Mouse (Mus musculus): ENCODE measurements at regions not wholly inside any gene's neighbourhood (a gene's known extent, or its start where the extent isn't known, plus 50 kb on each side); places are given as distances from the start of the nearest gene placed in this dataset.

GRCm38 (mm10) chr1:194226550-194227160, 391.4 kb upstream of the Plxna2 start:
- POLR2A ChIA-PET: interaction anchor here in 1 of 4 experiments (0.6 kb wide), 1 partner anchor 549 kb away, joined by 3 read pairs; no protein-coding TSS in a partner anchor

DNA sequence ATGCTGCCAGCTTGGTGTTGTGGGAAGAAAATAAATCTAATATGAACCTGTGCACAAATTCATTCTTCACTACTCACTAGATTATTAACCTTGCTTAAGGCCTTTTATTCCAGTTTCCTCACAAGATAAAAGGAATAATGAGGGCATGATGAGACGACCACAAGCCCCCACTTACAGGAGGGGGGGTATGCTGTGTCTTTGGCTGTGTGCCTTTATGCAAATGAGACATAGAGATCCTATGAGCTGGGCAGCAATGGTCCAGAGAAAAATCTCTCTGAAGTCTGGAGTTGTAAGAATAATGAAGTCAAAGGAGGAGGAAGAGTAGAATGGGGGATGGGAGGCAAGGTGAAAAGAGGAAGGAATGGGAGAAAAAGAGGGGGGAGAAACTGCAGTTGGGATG, 392.2 kb upstream of the Plxna2 start:
- CTCF ChIA-PET: no interaction called here
- POLR2A ChIA-PET: interaction anchor here in 1 of 4 experiments (0.6 kb wide), 1 partner anchor 550 kb away, joined by 3 read pairs; no protein-coding TSS in a partner anchor

More at GRCm38 (mm10) chr1:194226550-194227160, 391.4 kb upstream of the Plxna2 start:
- CTCF ChIA-PET: no interaction called here

DNA sequence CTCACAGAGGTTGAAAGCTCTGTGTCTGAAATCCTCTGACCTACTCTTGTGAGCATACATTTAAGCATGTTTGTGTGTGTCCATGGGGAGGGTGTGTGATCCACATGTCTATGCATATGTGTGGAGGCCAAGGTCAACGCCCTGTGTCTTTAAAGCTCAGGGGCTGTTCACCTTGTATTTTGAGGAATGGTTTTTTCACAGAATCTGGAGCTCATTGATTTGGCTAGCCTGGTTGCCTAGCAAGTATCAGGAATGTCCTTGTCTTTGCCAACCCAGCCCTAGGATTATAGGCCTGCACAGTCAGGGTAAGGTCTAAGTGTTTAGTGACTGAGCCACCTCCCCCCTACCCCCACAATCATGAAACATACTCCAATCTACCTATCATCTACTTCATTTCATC, 394.0 kb upstream of the Plxna2 start:
- CTCF ChIA-PET: interaction anchor here in 2 of 4 experiments (0.6 to 0.7 kb wide), 4 partner anchors 190 to 634 kb away, joined by 4 to 8 read pairs (median 6); no protein-coding TSS in a partner anchor

DNA sequence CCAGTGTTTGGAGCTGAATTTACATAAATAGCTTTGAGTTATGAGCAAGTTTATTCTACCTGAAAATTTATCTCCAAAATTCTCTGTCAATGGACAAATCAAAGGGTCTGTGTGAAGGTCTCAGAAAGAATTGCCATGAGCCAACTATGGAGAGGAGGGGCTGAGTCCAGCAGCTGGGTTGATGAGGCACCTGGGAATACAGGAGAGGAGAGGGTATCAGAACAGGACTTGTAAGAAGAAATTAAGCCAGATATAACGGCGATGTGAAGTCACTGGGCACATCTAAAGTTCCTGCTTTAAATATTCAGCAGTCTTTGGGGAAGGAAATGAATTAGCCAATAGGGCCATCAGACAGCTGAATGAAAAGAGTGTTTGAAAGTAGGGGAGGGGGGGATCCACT, 394.4 kb upstream of the Plxna2 start:
- POLR2A ChIA-PET: no interaction called here
- CTCF ChIA-PET: interaction anchor here (0.6 to 1.8 kb wide), 14 partner anchors 10 to 837 kb away, joined by 3 to 8 read pairs (median 4); no protein-coding TSS in a partner anchor

More for the DNA sequence above, 394.0 kb upstream of the Plxna2 start:
- POLR2A ChIA-PET: no interaction called here

- POLR2A ChIA-PET: no interaction called here
Measured at GRCm38 (mm10) chr1:194223015-194223414, 395.0 kb upstream of the Plxna2 start.

DNA sequence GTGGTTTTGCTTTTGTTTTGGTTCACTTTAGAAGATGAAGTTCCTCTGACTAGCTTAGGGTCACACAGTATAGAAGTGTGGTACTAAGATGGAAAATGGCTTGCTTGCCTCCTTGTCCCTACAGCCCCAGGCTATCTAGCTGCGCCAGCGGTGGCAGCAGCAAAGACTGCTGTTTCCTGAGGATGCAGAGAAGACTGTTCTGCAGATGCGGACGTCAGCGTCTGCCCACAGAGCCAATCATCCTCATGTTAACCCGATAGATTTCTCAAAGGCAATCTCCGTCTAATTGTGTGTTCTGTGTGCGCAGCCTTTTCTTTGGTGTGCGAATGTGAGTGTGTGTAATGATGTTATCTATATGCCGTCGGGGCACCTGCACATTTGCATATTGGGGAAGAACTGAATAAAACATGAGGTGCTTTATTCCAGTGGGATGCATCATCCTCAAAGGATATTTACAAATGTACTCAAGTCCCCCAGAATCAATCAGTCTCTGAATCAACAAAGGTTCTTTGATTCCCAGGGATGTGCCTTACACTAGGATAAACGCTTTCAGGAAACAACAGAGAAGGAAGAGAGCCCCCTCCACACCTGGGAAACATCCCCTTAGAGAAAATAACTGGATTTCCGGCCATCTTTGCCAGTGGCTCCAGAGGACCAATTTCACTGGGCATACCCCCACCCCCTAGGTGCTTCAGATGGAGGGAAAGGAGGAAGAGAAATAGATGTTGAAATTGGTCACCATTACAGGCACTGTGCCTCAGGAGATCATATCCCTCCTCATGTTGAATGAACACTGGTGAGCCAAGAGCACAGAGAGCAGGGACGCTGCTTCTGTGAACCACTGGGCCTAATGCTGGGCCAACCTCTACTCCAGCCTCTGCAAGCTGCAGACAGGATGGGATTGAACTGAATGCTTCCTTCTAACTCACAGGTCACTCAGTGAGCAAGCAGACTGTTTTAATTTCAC, 409.7 kb upstream of the Plxna2 start:
- CTCF ChIA-PET: no interaction called here
- POLR2A ChIA-PET: no interaction called here

More at GRCm38 (mm10) chr1:194223015-194223414, 395.0 kb upstream of the Plxna2 start:
- CTCF ChIA-PET: interaction anchor here (0.6 to 1.8 kb wide), 14 partner anchors 9 to 837 kb away, joined by 3 to 7 read pairs (median 3); no protein-coding TSS in a partner anchor

- ChIA-PET CTCF (interaction anchor here in 1 of 4 experiments (0.6 kb wide), 1 partner anchor 456 kb away, joined by 12 read pairs; no protein-coding TSS in a partner anchor), POLR2A (interaction anchor here in 1 of 4 experiments (0.5 kb wide), 1 partner anchor 814 kb away, joined by 4 read pairs; no protein-coding TSS in a partner anchor)
Measured at GRCm38 (mm10) chr1:194197516-194197915, 420.5 kb upstream of the Plxna2 start.

DNA sequence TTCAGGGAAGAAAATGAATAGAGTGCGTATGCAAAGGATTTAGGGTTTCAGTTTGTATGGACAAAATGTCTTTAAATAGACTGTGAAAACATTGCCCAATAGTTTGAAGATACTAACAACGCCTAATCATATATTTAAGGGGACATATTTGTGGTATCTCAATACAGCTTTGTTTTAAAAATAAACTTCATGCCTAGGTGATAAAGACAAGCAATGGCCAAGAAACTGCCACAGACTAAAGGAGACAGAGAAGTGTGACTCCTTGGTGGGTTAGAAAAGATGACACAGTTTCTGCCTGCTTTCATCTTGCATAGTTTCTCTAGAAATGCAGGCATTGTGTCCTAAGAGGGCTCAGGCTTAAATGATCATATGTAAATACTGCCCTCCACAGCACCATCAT, 435.7 kb upstream of the Plxna2 start:
- POLR2A ChIA-PET: no interaction called here
- CTCF ChIA-PET: no interaction called here

- ChIA-PET POLR2A (no interaction called here), CTCF (no interaction called here)
Measured at GRCm38 (mm10) chr1:194161469-194161868, 456.5 kb upstream of the Plxna2 start.

DNA sequence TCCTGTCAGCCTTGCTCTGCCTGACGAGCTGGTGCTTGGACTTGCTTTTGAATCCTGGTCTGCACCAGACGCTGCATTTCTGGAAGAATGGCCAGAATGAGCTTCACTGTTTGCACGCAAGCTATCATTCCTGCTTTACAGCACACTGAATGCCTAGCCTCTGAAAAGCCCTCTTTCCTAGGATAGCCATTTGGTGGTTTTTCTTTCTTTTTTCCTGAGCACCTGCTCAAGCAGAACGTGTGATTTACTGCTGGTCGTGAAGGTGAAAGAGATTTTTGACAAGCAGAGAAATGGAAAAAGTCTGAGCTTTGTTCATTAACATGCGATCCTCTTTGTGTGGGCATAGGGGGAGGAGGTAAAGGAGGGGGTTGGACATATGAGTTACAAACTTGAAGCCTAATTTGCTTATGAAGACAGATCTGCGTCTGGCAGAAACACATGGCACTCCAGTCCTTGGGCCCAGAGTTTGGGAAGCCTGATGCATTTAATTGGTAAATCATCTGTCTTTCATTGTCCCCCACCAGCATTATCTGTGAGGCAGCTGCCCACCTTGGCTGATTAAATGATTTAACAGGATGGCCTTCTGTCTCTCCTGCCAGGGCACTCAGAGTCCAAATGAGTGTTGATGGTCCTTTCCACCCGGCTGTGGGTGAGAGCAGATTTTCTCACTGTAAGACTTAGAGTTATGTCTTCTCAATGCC, 457.1 kb upstream of the Plxna2 start:
- ChIA-PET CTCF (no interaction called here), POLR2A (no interaction called here)

DNA sequence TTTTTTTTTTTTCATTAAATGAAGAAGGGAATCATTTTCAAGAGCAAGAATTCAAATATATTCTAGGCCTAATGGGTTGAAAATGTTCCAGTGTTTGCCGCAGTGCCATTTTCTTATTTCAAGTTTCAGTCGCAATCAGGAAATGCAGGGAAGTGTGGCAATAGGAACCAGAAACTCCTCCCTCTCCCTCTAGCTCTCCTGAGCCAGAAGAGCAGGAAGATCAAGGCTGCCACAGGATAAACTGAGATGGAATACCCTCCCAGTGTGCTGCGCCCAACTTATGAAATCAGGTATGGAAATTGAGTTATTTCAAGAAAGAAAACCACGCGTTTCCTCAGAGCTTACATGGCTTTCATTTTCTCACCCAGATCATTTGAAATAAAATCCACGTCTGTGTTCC, 460.8 kb upstream of the Plxna2 start:
- CTCF ChIA-PET: interaction anchor here in 1 of 4 experiments (0.5 kb wide), 1 partner anchor 48 kb away, joined by 3 read pairs; no protein-coding TSS in a partner anchor
- POLR2A ChIA-PET: no interaction called here

DNA sequence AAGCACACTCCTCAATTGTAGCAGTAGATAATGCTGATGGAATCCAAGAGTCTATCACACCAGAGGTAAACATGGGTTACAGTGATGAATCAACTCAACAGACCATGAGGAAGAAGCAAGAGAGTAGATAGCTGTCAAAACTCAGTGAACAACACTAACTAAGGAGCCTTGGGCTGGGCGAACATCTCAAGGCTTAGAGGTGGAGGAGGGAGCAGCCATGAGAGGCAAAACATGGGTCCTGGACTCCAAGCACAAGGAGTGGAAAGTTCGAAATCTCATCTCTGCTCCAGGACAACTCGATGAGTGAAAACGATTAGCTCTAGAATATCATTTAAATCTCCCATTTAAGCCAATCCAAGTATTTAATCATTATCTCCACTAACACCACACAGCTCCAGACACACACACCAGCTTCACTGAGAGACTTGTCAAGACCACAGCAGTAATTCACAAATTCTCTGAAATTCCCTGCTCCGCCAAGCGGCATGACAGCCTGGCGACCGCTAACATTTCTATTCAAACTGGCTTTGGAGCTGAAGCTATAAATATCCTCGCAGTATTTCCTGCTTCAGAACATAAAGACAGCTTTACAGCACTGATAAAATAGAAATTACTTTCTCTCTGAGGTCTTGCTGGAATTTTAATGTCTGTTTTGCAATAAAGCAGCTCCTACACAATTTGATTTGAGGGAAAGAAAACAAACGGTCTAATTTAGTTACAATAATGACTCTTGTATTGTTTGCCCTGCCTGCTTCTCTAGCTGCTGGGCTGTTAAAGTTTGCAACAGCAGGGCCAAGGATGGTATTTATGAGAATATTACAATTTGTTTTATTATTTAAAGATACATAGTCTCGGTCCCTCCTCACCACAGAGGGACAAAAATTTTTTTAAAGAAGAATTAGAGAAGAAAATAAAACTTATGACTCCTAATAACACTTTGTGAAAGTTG, 469.3 kb upstream of the Plxna2 start:
- POLR2A ChIA-PET: no interaction called here
- CTCF ChIA-PET: no interaction called here

- ChIA-PET POLR2A (no interaction called here), CTCF (no interaction called here)
Measured at GRCm38 (mm10) chr1:194117631-194118360, 500.2 kb upstream of the Plxna2 start.

DNA sequence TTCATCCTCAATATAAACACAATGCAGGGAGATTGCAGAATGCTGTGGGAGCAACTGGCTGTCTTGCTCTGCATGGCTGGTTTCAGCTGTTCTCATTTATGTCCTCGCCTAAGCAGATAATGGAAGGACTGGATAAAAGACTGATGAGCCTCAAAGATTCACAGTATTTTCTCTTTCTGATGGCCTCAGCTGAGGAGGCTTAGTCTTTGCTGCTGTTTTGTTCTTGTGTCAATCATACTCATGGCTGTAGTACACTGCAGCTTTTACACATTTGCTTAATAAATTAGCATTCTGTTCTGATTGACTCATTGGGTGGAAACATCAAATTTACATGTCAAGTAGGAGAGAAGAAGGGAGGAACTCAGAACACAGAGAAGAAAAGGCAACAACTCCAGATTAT, 503.6 kb upstream of the Plxna2 start:
- ChIA-PET POLR2A (no interaction called here), CTCF (no interaction called here)

- CTCF ChIA-PET: no interaction called here
Measured at GRCm38 (mm10) chr1:194111931-194112330, 506.1 kb upstream of the Plxna2 start.

GRCm38 (mm10) chr1:194109172-194110071, 508.6 kb upstream of the Plxna2 start:
- ChIA-PET CTCF (interaction anchor here in 1 of 4 experiments (0.5 kb wide), 1 partner anchor 48 kb away, joined by 3 read pairs; no protein-coding TSS in a partner anchor), POLR2A (no interaction called here)

More at GRCm38 (mm10) chr1:194111931-194112330, 506.1 kb upstream of the Plxna2 start:
- POLR2A ChIA-PET: no interaction called here

- CTCF ChIA-PET: no interaction called here
- POLR2A ChIA-PET: no interaction called here
Measured at GRCm38 (mm10) chr1:194108132-194108531, 509.9 kb upstream of the Plxna2 start.

Data from embryonic stem cell, embryonic (primary cell).